Mouse (Mus musculus) limb, embryonic 15.5 days (tissue): ENCODE measurements around the gene 3110040N11Rik. TPM values are rescaled to one million over a fixed set of nuclear protein-coding genes. Genes with fewer than 3 reads are reported as not detected.

Source experiments
- ATAC-seq: fragments of 200-750 bp; cut with Nextera tagmentation; 2 replicates; pipeline ENCODE4 v1.8.0; 2017; ENCODE audit warnings: low read depth, moderate TSS enrichment; ENCODE audit not compliant: insufficient number of reproducible peaks, low FRiP score, low TSS enrichment
- H3K27ac ChIP-seq: fragments of 300-500 bp; sonication (generic); 2 replicates; pipeline ENCODE4 v1.5.1; 2015; ENCODE audit warnings: moderate library complexity, mild to moderate bottlenecking, inconsistent platforms
- H3K27me3 ChIP-seq: fragments of 300-500 bp; sonication (generic); 2 replicates; pipeline ENCODE4 v1.6.1; 2015; ENCODE audit warnings: inconsistent platforms
- H3K36me3 ChIP-seq: fragments of 300-500 bp; sonication (generic); 2 replicates; pipeline ENCODE4 v1.6.1; 2015; ENCODE audit warnings: inconsistent platforms
- H3K4me1 ChIP-seq: fragments of 300-500 bp; sonication (generic); 2 replicates; pipeline ENCODE4 v1.6.1; 2015; ENCODE audit warnings: inconsistent platforms
- H3K4me2 ChIP-seq: fragments of 300-500 bp; sonication (generic); 2 replicates; pipeline ENCODE4 v1.6.1; 2015; ENCODE audit warnings: mild to moderate bottlenecking, inconsistent platforms
- H3K4me3 ChIP-seq: fragments of 300-500 bp; sonication (generic); 2 replicates; pipeline ENCODE4 v1.5.1; 2015; ENCODE audit warnings: mild to moderate bottlenecking, inconsistent platforms
- H3K9ac ChIP-seq: fragments of 300-500 bp; sonication (generic); 2 replicates; pipeline ENCODE4 v1.6.1; 2015; ENCODE audit warnings: inconsistent platforms
- H3K9me3 ChIP-seq: fragments of 300-500 bp; sonication (generic); 2 replicates; pipeline ENCODE4 v1.6.1; 2016; ENCODE audit warnings: inconsistent platforms
- WGBS: fragments of 180-500 bp; shearing (Covaris S2); methylation state at CpG from one replicate; pipeline ENCODE4 v1.1.7; 2015; 5-methylcytosine and 5-hydroxymethylcytosine counted together
- polyA plus RNA-seq: library from polyadenylated mRNA; unstranded; fragments of >200 nt; fragmentation: Nextera tagmentation; extraction: Ambion mirVana; gene quantifications from 2 replicates; pipeline ENCODE4 v1.2.1, GENCODE M21; 2015

3110040N11Rik gene
- polyA plus RNA-seq, 1 experiment from 2014 or later, result 57.0 TPM

DNA sequence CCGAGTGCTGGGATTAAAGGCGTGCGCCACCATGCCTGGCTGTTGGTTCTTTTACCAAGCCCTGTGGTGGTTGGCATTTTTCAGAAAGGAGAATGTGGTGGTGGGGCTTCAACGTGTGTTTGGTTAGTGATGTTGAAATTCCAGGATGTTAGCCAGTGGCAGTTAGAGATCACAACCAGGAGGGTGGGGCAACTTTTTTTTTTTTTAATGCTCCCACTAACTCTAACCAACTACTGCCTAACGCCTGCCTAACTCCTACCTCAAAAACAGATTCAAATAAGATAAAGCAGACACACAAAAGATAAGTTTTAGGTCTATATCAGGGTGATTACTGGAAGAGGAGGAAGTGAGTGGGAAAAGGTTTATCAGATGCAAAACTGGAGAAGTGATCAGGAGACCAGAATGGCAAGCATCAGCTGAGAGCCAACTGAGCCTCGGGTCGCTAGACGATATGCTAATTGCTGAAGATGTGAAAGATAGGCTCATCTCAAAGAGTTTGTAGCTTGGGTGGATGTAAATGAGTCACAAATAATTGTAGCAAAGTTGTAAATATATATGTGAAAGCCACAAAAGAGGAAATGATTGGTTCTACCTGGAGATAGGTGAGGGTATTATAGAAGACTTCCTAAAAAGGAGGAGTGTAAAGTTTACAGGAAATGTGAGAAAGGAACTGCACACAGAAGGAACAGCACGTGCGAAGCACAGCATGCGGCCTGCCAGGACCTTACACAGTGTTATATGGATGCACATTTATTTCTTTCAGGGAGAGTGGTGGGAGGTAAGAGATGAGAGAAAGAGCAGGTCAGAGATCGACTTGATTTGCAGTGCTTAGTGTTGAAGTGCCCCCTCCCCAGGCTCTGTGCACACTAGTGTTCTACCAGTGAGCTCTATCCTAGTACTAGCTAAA lies 56.8 kb downstream of the 3110040N11Rik start:
- Histone ChIP-seq H3K27me3 (no peaks in the 10 kb centered on the region), H3K9ac (no peak overlapping the region), H3K4me1 (no peaks in the 10 kb centered on the region), H3K4me2 (no peak overlapping the region), H3K4me3 (no peak overlapping the region), H3K9me3 (no peaks in the 10 kb centered on the region), H3K27ac (no peak overlapping the region), H3K36me3 (no peaks in the 10 kb centered on the region)
- ATAC-seq, result no peak
- 80% methylated on average over 12 of the region's 12 CpGs for WGBS

Other genes with a start within 250 kb of the 3110040N11Rik start
- 1.7 and 6.6 TPM in 2 replicates for gene Fsd2, start 222.5 kb downstream of the 3110040N11Rik start, polyA plus RNA-seq
- 4.6 TPM in 2 replicates for gene Whamm, start 218.2 kb downstream of the 3110040N11Rik start, polyA plus RNA-seq
- 20.7 and 20.8 TPM in 2 replicates for gene Homer2, start 82.0 kb downstream of the 3110040N11Rik start, polyA plus RNA-seq
- gene Ramac, start 26.6 kb downstream of the 3110040N11Rik start, polyA plus RNA-seq, result 103 and 112 TPM in 2 replicates
- gene Btbd1, start 40.0 kb upstream of the 3110040N11Rik start, polyA plus RNA-seq, result 55.0 and 61.9 TPM in 2 replicates
- not detected in 2 replicates for gene Gm10160, start 66.3 kb upstream of the 3110040N11Rik start, polyA plus RNA-seq
- gene Tm6sf1, start 69.5 kb upstream of the 3110040N11Rik start, polyA plus RNA-seq, result 16.6 and 30.3 TPM in 2 replicates
- gene Hdgfl3, start 145.0 kb upstream of the 3110040N11Rik start, polyA plus RNA-seq, result 11.8 and 14.0 TPM in 2 replicates
- 0.76 and 1.1 TPM in 2 replicates for gene Bnc1, start 202.8 kb upstream of the 3110040N11Rik start, polyA plus RNA-seq